Mouse (Mus musculus): ENCODE data around the gene Tlr9. TPM values are rescaled to one million over a fixed set of nuclear protein-coding genes. Genes with fewer than 3 reads are reported as not detected.

Tlr9 gene
- polyA plus RNA-seq, 1 experiment from 2014 or later, result not detected

GRCm38 (mm10) chr9:106237878-106238277 lies 15.5 kb downstream of the Tlr9 start:
- ATAC-seq (replicated peaks), result no peak
- Histone ChIP-seq H3K36me3 (peaks cover 92% of the 10 kb centered on the region), H3K4me3 (no peak overlapping the region), H3K9me3 (no peaks in the 10 kb centered on the region), H3K27ac (replicated peaks) (no peak overlapping the region), H3K9ac (replicated peaks) (no peak overlapping the region), H3K4me1 (no peaks in the 10 kb centered on the region), H3K27me3 (no peaks in the 10 kb centered on the region), H3K4me2 (replicated peaks) (no peak overlapping the region)
- WGBS, result 93% methylated on average over 10 of the region's 10 CpGs

DNA sequence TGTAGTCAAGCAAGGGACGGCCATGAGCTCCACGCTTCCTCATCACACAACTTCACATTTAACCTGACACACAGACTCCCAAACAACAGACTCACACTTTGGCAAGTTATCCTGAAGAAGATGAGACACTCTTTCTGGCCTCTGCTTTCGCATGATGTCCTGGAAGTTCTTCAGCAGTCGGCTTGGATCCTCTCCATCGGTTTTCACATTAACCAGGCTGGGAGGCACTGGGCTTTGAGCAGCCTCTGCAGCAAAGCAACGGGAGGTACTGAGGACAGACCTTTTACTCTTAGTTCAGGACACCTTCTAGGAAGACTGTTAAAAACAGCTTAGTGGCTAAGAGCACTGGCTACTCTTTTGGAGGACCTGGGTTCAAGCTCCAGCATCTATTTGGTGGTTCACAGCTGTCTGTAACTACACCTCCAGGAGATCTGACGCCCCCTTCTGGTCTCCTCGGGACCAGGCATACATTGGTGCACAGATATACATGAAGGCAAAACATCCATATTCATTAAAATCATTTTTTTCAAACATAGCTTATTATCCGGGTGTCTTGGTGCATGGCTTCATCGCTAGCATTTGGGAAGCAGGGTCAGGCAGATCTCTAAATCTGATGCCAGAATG lies 19.3 kb downstream of the Tlr9 start:
- Histone ChIP-seq H3K27ac (replicated peaks) (no peak overlapping the region), H3K36me3 (peaks cover 62% of the 10 kb centered on the region), H3K4me2 (replicated peaks) (no peak overlapping the region), H3K4me3 (no peak overlapping the region), H3K4me1 (peaks cover 7% of the 10 kb centered on the region), H3K27me3 (no peaks in the 10 kb centered on the region), H3K9me3 (no peaks in the 10 kb centered on the region), H3K9ac (replicated peaks) (no peak overlapping the region)
- ATAC-seq (replicated peaks), result no peak
- WGBS, result 93% methylated on average over 10 of the region's 10 CpGs

DNA sequence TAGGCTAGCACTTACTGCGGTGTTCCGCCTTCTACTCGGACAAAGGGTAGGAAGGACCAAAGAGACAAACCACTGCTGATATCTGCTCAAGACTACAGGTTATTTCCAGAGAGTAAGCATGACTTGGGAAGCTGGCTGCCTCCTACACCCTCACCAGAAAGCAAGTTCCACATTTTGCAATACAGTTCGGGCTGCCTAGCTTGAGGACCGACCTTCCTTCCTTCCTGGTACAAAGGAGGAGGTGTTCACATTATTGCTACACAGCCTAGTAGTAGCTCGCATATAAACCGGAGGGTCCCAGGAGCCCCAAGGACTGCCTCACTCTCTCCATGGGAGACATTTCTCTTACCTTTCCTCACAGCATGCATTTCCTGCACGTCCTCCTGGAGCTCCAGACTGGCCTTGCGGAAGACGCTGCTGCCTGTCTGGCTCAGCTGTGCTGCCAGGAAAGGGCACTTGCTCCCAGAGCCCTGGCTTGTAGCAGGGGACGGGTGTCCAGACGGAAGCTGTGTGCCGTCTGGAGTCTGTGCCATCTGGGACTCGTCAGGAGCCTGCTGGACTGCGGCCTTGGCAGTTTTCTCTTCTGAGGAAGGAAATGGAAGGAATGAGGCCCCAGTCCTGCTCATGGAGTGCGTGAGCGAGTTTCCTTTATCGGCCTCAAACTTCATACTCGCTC lies 20.6 kb downstream of the Tlr9 start:
- ATAC-seq (replicated peaks), result no peak
- Histone ChIP-seq H3K9ac (replicated peaks) (no peak overlapping the region), H3K36me3 (peaks cover 49% of the 10 kb centered on the region), H3K9me3 (no peaks in the 10 kb centered on the region), H3K4me3 (no peak overlapping the region), H3K27me3 (no peaks in the 10 kb centered on the region), H3K4me2 (replicated peaks) (no peak overlapping the region), H3K4me1 (peaks cover 14% of the 10 kb centered on the region), H3K27ac (replicated peaks) (no peak overlapping the region)
- 89% methylated on average over 19 of the region's 19 CpGs for WGBS

DNA sequence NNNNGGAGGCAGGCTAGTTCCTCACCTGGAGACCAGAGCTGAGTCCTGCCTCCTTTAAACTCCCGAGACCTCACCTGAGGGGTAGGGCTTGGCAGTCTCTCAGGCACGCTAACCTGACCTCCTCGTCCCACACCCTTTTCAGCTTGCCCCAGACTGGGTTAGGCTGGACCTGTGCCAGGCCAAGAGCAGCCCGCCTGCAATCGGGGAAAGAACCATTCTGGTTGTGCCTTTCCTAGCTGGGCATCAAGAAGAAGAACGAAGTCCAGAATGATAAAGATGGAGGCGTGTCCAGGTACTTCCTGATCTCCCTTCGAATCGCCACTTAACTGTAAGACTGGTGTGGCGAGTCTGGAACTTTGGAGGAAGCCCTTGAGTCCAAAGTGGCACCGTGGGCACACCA lies 27.2 kb downstream of the Tlr9 start:
- Histone ChIP-seq H3K9me3 (no peaks in the 10 kb centered on the region), H3K4me2 (replicated peaks) (no peak overlapping the region), H3K27ac (replicated peaks) (no peak overlapping the region), H3K27me3 (no peaks in the 10 kb centered on the region), H3K36me3 (no peaks in the 10 kb centered on the region), H3K9ac (replicated peaks) (no peak overlapping the region), H3K4me3 (no peak overlapping the region), H3K4me1 (peaks cover 24% of the 10 kb centered on the region)
- ATAC-seq (replicated peaks), result no peak
- 89% methylated on average over 11 of the region's 11 CpGs for WGBS

- Histone ChIP-seq H3K4me3 (no peak overlapping the region), H3K27ac (replicated peaks) (no peak overlapping the region), H3K9ac (replicated peaks) (no peak overlapping the region), H3K4me2 (replicated peaks) (no peak overlapping the region), H3K9me3 (no peaks in the 10 kb centered on the region), H3K4me1 (peaks cover 24% of the 10 kb centered on the region), H3K27me3 (no peaks in the 10 kb centered on the region), H3K36me3 (no peaks in the 10 kb centered on the region)
- WGBS, result 58% methylated on average over 4 of the region's 4 CpGs
- no peak for ATAC-seq (replicated peaks)
Measured at GRCm38 (mm10) chr9:106250245-106250644, 27.8 kb downstream of the Tlr9 start.

- Histone ChIP-seq H3K9ac (replicated peaks) (no peak overlapping the region), H3K27me3 (no peaks in the 10 kb centered on the region), H3K4me1 (peaks cover 23% of the 10 kb centered on the region), H3K36me3 (no peaks in the 10 kb centered on the region), H3K9me3 (no peaks in the 10 kb centered on the region), H3K4me2 (replicated peaks) (no peak overlapping the region), H3K27ac (replicated peaks) (no peak overlapping the region), H3K4me3 (no peak overlapping the region)
- ATAC-seq (replicated peaks), result no peak
- 86% methylated on average over 8 of the region's 8 CpGs for WGBS
Measured at GRCm38 (mm10) chr9:106251066-106251465, 28.7 kb downstream of the Tlr9 start.

- ATAC-seq (replicated peaks), result no peak
- Histone ChIP-seq H3K9me3 (no peaks in the 10 kb centered on the region), H3K4me3 (no peak overlapping the region), H3K4me1 (no peaks in the 10 kb centered on the region), H3K4me2 (replicated peaks) (no peak overlapping the region), H3K27ac (replicated peaks) (no peak overlapping the region), H3K27me3 (no peaks in the 10 kb centered on the region), H3K36me3 (no peaks in the 10 kb centered on the region), H3K9ac (replicated peaks) (no peak overlapping the region)
- 78% methylated on average over 2 of the region's 2 CpGs for WGBS
Measured at GRCm38 (mm10) chr9:106254001-106254400, 31.6 kb downstream of the Tlr9 start.

GRCm38 (mm10) chr9:106258412-106258811 lies 36.0 kb downstream of the Tlr9 start:
- Histone ChIP-seq H3K36me3 (no peaks in the 10 kb centered on the region), H3K27me3 (no peaks in the 10 kb centered on the region), H3K9me3 (no peaks in the 10 kb centered on the region), H3K27ac (replicated peaks) (no peak overlapping the region), H3K4me2 (replicated peaks) (no peak overlapping the region), H3K9ac (replicated peaks) (no peak overlapping the region), H3K4me3 (no peak overlapping the region), H3K4me1 (no peaks in the 10 kb centered on the region)
- no peak for ATAC-seq (replicated peaks)
- 93% methylated on average over 4 of the region's 4 CpGs for whole genome bisulfite sequencing

DNA sequence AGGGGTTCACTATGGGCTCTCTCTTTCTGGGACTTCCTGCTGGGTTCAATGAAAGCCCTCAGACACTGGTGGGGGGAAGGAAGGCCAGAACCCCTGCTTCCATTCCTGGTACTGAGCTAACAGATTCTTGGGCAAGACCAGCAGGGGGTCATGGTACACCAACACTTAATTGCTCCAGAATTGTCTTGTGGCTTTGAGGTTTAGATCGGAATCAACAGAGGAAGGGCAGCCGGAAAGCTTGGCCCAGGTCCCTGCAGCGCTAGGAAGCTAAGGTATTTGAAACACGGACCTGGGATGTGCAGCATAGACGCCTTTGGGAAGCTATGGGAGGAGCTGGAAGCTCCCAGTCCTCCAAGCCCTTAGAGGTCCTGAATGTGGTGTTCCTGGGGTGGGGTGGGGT lies 36.6 kb downstream of the Tlr9 start:
- Histone ChIP-seq H3K27ac (replicated peaks) (no peak overlapping the region), H3K36me3 (no peaks in the 10 kb centered on the region), H3K27me3 (no peaks in the 10 kb centered on the region), H3K4me3 (no peak overlapping the region), H3K9me3 (no peaks in the 10 kb centered on the region), H3K4me2 (replicated peaks) (no peak overlapping the region), H3K4me1 (no peaks in the 10 kb centered on the region), H3K9ac (replicated peaks) (no peak overlapping the region)
- 59% methylated on average over 5 of the region's 5 CpGs for WGBS
- ATAC-seq (replicated peaks), result no peak

DNA sequence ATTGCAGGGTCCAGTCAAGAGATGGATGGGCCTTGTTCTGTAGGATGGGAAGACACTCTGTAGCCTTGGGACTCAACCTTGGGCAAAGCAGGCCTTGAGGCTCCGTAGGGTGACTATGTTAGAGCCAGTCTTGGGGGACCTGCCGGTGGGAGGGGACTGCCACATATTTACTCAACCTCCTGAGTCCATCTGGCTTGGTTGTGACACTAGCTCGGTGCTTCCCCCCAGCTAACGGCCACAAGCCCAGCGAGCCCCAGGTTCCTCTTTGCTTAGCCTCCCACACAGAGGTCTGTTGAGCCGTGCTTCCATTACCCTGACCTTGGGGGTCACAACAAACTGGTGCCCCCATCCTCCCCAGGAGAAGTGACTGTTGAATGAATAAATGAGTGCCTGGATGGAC lies 38.7 kb downstream of the Tlr9 start:
- H3K4me1 ChIP-seq, result no peaks in the 10 kb centered on the region
- H3K27ac ChIP-seq (replicated peaks), result no peak overlapping the region
- no peak overlapping the region for H3K4me3 ChIP-seq
- H3K36me3 ChIP-seq, result no peaks in the 10 kb centered on the region
- WGBS, result 91% methylated on average over 6 of the region's 6 CpGs
- H3K27me3 ChIP-seq, result no peaks in the 10 kb centered on the region
- ATAC-seq (replicated peaks), result no peak
- H3K9me3 ChIP-seq, result no peaks in the 10 kb centered on the region
- H3K9ac ChIP-seq (replicated peaks), result no peak overlapping the region
- H3K4me2 ChIP-seq (replicated peaks), result no peak overlapping the region

GRCm38 (mm10) chr9:106261491-106261890 lies 39.1 kb downstream of the Tlr9 start:
- no peaks in the 10 kb centered on the region for H3K9me3 ChIP-seq
- no peak for ATAC-seq (replicated peaks)
- H3K4me3 ChIP-seq, result no peak overlapping the region
- no peak overlapping the region for H3K9ac ChIP-seq (replicated peaks)
- no peaks in the 10 kb centered on the region for H3K27me3 ChIP-seq
- no peak overlapping the region for H3K4me2 ChIP-seq (replicated peaks)
- 84% methylated on average over 3 of the region's 3 CpGs for WGBS
- H3K36me3 ChIP-seq, result no peaks in the 10 kb centered on the region
- H3K4me1 ChIP-seq, result no peaks in the 10 kb centered on the region
- no peak overlapping the region for H3K27ac ChIP-seq (replicated peaks)

DNA sequence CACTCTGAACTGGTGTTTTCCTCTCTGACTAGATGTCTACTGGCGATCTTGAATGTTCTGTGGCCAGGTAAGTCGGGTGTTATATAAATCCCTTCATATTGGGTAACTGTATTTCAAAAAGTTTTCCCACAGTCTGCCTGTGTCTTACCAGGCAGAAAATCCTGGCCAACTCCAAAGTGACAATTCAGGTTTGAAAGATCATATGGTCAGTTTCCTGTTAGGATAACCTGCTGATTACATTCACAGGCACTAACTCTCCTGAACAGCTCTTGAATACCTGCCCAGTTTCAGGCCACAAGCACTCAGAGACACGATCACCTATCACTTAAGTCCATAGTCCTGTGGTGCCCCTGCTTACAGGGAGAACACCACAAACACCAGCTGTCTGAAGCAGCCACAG lies 39.7 kb downstream of the Tlr9 start:
- no peak for ATAC-seq (replicated peaks)
- Histone ChIP-seq H3K9me3 (no peaks in the 10 kb centered on the region), H3K27ac (replicated peaks) (no peak overlapping the region), H3K4me1 (no peaks in the 10 kb centered on the region), H3K9ac (replicated peaks) (no peak overlapping the region), H3K4me2 (replicated peaks) (no peak overlapping the region), H3K4me3 (no peak overlapping the region), H3K36me3 (no peaks in the 10 kb centered on the region), H3K27me3 (no peaks in the 10 kb centered on the region)
- WGBS, result 85% methylated on average over 3 of the region's 3 CpGs

DNA sequence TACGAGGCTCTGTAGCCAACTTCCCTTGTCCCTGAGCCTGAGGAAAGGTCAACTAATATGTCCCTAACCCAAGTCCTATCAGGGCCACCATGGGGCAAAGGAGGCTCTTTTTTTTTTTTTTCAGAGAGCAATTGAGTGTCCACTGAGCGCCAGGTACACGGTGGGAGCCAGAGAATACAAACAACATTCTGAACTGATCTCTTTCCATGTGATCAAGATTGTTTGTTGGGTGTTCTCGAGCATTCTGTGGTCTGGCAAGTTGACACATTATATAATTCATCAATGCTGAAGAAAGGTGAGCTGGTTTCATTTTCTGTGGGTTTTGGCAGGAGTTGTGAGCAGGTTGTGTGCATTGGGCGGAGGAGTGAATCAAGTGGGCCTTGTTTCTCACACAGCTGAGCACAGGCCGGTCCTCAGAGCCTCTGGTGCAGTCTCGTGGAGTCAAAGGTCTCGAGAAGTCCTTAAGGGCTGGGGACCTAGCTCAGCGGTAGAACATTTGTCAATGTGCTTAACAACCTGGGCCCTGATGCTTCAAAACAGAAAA lies 41.1 kb downstream of the Tlr9 start:
- H3K36me3 ChIP-seq, result no peaks in the 10 kb centered on the region
- no peak overlapping the region for H3K4me2 ChIP-seq (replicated peaks)
- no peak overlapping the region for H3K9ac ChIP-seq (replicated peaks)
- no peak overlapping the region for H3K27ac ChIP-seq (replicated peaks)
- H3K4me3 ChIP-seq, result no peak overlapping the region
- no peaks in the 10 kb centered on the region for H3K9me3 ChIP-seq
- 80% methylated on average over 9 of the region's 9 CpGs for WGBS
- no peak for ATAC-seq (replicated peaks)
- H3K4me1 ChIP-seq, result no peaks in the 10 kb centered on the region
- no peaks in the 10 kb centered on the region for H3K27me3 ChIP-seq
